Mouse (Mus musculus): ENCODE measurements around the gene Gse1.

The Gse1 gene

DNA sequence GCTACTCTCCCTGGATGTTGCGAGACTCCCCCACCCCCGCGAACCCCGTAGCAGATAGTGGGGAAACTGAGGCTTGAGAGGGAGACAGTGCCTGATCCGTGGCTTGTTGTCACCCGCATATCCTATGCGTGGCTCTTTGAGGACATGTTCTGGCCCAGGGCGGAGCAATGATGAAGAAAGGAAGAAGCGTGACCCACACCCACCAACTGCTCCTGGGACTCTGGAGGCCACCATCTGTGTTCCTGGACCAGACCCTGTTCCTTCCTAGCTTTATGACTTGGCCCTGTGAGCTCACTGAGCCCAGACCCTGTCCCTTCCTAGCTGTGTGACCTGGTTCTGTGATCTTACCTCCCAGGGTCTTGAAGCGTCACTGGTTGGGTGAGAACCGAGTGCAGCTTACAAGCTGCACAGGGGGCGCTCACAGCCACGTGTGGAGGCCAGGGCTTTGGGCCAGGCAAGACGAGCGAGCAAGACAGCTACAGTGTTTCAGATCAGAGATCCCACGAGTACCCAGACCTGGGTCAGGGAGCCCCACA lies 48.7 kb downstream of the Gse1 start:
- DNase-seq: no peak

- no peak for DNase-seq
These were observed 49.8 kb downstream of the Gse1 start for GRCm38 (mm10) chr8:120278009-120278408.

DNA sequence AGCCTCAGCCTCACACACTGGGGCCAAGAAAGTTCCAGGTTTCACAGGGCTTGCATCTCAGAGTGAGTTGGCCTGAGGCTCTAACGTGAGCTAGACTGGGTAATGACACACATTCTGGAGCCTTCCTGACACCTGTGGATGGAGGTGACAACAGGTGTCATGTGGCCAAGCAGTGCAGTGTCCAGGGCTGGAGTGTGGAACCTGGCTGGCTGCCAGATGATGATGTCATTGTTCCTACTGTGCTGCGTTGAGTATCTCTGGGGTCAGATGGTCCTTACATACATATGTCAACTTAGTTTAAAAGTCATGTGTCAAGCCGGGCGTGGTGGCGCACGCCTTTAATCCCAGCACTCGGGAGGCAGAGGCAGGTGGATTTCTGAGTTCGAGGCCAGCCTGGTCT lies 51.2 kb downstream of the Gse1 start:
- DNase-seq: peak; percentile 53 to 74

GRCm38 (mm10) chr8:120281487-120281886 lies 53.2 kb downstream of the Gse1 start:
- peak; percentile 93 to 94 for DNase-seq

DNA sequence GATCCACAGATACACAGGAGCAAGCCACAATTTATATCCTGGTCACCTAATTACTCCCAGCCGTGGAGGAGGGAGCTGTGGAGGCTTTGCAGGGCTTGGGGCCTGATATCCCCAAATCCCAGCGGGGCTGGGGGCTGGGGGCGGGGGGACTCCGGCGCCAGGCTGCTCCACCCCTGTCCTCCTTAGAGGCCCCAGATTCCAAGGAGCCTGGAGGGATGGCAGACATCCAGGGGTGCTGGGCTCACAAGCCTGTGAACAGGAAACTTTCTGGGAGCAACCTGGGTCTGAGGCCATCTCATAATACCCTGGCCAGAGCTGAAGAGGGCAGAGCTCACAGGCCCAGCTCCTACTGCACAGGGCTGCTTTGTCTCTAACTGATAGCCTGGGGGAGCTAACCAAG lies 54.2 kb downstream of the Gse1 start:
- peak in 1 of 2 experiments; percentile 45 for DNase-seq

- DNase-seq: no peak
These were observed 56.0 kb downstream of the Gse1 start for GRCm38 (mm10) chr8:120284265-120284664.

GRCm38 (mm10) chr8:120285033-120285432 lies 56.8 kb downstream of the Gse1 start:
- no peak for DNase-seq

DNA sequence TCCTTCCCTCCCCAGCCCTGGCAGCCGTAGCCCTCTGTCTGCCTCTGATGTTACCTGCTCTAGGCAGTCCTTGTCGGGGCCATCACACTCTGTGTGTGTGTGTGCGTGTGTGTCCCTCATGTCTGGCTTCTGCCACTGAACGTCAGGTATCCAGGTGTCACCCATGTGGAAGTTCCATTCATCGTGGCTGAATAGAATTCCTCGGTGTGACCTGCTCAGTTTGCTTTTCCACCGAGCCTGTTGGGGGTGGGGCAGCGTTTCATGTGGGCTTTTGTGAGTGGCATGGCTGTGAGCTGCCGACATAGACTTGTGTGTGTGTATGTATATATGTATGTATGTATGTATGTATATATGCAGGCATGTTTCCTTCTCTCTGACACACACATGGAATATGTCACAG lies 57.6 kb downstream of the Gse1 start:
- no peak for DNase-seq

- peak; percentile 78 to 81 for DNase-seq
These were observed 60.1 kb downstream of the Gse1 start for GRCm38 (mm10) chr8:120288122-120288908.

- no peak for DNase-seq
These were observed 60.9 kb downstream of the Gse1 start for GRCm38 (mm10) chr8:120289191-120289590.

GRCm38 (mm10) chr8:120289698-120290181 lies 61.5 kb downstream of the Gse1 start:
- peak; percentile 75 to 80 for DNase-seq

- peak; percentile 35 to 46 for DNase-seq
These were observed 62.4 kb downstream of the Gse1 start for GRCm38 (mm10) chr8:120290614-120291013.

GRCm38 (mm10) chr8:120291650-120292049 lies 63.4 kb downstream of the Gse1 start:
- peak; percentile 50 to 62 for DNase-seq

DNA sequence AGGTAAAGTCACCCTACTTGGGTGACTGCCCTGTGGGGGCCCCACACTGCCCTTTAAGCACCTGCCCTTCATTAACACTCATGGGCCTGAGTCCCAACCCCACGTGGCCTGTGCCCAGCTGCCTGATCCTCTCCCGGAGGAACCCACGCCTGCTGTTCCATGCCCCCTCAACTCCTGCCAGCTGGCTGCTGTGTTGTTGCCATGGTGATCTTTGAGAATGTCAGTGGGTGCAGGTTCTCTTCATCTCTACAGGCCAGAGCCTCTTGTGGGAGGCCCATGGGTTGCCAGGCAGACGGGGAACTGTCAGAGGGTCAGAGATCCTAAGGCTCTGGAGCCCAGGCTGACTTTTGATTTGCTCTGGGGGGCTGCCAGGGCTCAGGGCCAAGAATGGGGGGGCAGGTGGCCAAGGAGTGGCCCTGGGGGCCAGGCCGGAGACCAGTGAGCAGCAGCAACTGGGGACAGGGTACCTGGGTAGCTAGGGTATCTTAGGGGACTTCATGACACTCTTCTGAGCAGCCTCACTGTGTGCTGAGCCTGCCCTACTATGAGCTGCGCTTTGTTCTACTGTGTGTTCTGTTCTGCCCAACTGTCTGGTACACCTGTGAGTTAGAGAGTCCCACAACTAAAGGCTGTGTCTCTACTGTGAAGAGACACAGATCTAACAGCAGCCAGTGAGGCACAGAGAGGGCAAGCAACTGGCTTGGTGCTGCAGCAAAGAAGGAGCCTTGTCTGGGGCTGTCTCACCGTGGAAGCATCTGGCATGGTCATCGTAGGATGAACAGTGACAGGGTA lies 64.3 kb downstream of the Gse1 start:
- peak; percentile 66 to 80 for DNase-seq

DNA sequence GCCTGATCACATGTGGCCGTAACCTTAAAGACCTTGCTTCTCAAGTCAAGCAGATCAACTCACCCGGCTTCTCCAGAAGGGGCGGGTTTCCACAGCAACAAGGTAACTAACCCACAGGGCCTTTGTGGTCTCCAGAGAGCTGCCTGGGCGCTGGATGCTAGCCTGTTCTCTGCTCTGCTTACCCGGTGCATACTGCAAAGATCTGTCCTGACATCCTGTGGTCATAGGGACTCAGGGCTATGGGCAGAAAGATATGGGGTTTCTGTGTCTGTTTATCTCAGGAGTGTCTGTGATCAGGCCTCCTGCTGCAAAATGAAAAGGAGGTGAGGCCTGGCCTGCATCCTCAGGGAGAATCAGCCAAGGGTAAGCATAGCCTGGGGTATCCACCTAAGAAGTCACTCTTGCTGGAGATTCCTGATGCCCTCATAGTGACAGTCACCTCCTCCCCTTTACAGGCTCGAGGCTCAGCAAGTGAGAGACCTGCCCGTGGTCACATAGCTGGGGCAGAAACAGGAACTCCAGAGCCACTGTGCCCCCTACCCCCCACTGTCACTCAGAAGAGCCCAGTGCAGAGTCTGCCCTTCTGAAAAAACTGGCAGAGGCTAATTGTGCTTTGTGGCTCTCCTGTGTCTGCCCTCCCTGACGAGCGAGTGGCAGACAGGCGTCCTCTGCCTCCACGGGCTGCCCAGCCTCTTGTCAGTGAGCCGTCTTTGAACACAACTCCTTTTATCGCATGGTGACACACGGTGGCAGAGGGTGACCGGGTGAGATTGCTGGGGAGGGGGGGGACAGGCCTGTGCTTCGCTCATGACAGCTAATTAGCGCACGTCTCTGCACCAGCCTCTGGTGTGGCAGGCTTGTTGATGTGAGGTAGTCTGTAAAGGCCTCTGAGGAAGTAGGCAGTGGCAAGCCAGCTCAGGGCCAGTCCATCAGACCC lies 65.4 kb downstream of the Gse1 start:
- peak in 1 of 2 experiments; percentile 39 for DNase-seq

GRCm38 (mm10) chr8:120294982-120295870 lies 67.0 kb downstream of the Gse1 start:
- peak in 1 of 2 experiments; percentile 54 for DNase-seq

DNA sequence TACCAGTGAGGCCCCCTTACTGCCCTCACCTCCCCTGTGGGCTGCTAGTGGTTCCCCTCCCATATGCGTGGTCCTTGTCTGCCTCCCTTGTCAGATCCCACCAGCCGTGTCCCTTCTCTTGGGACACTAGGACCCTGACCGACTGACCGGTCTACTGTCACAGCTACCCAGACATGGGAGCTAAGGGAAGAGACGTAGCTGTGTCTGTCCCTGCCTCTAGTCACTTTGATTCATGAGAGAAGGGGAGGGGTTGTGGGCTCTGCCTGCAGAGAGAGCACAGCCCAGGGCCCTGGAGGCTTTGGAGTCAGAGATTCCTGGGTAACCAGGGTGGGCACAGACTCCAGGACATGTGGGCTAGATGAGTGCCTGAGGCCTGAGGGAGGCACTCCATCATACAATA lies 68.7 kb downstream of the Gse1 start:
- no peak for DNase-seq

- DNase-seq: peak; percentile 49 to 61
These were observed 70.6 kb downstream of the Gse1 start for GRCm38 (mm10) chr8:120298601-120299532.

DNA sequence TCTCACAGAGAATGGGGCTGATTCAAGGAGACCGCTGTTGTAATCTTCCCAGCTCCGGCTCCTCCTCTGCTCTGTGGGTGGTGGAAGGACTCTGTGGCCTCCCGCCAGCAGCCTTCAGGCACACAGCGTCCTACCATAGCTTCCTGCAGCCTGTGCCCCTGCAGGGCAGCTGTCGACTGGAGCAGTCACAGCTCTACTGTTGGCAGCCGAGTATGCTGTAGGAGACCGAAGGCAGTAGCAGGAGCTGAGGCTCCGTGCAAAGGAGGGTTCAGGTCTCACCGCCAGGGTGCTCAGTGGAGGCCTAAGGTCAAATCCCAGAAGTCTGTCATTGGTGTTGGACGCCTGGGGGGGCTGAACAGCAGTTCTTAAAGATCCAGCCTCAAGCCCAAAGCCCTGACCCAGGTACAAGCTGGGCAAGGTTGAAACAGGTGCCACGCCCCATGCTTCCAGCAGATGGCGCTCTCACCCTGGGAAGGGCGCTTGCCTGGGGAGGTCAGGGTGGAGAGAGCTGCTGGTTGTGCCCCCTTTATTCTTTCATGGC lies 72.4 kb downstream of the Gse1 start:
- peak; percentile 91 to 95 for DNase-seq

All from cerebellum, postnatal 14 days (tissue).